Mouse (Mus musculus): ENCODE measurements at regions not wholly inside any gene's neighbourhood (a gene's known extent, or its start where the extent isn't known, plus 50 kb on each side); places are given as distances from the start of the nearest gene placed in this dataset.

DNA sequence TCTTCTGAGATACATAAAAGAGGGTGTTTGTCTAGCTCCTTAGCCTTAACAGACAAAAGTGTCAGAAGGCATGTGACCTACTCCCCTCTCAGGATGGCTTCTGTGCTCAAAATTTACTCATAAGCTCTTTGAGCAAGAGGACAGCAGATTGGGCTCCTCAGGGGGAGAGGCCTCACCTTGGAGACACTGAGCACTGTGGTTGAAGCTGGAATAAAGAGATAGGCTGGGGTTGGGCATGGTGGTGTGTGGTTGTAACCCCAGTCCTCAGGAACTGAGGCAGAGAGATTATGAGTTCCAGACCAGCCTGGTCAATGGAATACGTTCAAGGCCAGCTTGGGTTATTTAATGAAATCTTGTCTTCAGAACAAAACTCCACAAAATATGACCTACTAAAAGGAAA is 82.5 kb upstream of the Slc22a23 start:
- Histone ChIP-seq H3K36me3 (ENCODE audit: control insufficient read depth, insufficient read depth, low read length) (no peaks in the 10 kb centered on the region), H3K4me3 (no peak overlapping the region), H3K79me2 (replicated peaks; ENCODE audit: control insufficient read depth, insufficient read depth, low read length) (no peaks in the 10 kb centered on the region), H3K9ac (ENCODE audit: low read depth, low read length) (no peak overlapping the region), H3K4me1 (ENCODE audit: control insufficient read depth, insufficient read depth, low read length) (no peaks in the 10 kb centered on the region), H3K27me3 (ENCODE audit: control insufficient read depth, insufficient read depth, low read length) (no peaks in the 10 kb centered on the region), H3K27ac (no peak overlapping the region)
- intact Hi-C loops (cut with DNase I), result no loop called here
- TF ChIP-seq EP300 (IDR thresholded peaks at IDR 0.05; ENCODE audit: insufficient read depth, low read depth, low read length), result no peak
- no peak for TF ChIP-seq CTCF (IDR thresholded peaks at IDR 0.05)
- TF ChIP-seq POLR2A (IDR thresholded peaks at IDR 0.05; ENCODE audit: insufficient read depth, low read depth, low read length), result no peak
- WGBS, result 97% methylated on average over 1 of the region's 1 CpGs
- no peak for DNase-seq

DNA sequence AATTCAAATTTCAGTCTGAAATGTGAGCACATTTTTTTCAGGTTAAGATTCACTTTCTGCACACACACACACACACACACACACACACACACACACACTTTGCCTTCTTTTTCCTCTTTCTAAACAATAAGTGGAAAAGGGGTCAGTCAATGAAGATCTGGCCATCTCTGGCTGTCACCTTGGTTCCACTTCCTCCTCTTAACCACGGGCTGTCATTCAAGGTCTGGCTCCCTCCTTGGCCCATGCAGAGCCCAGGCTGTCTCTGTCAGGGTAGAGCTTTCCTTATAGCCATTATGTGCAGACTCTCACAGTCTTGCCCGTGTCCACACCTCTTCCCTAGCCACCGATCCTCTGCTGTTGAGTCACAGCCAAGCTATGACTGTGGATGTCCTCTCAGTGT is 79.9 kb upstream of the Slc22a23 start:
- no peaks in the 10 kb centered on the region for H3K27me3 ChIP-seq (ENCODE audit: control insufficient read depth, insufficient read depth, low read length)
- no peak for TF ChIP-seq CTCF (IDR thresholded peaks at IDR 0.05)
- TF ChIP-seq POLR2A (IDR thresholded peaks at IDR 0.05; ENCODE audit: insufficient read depth, low read depth, low read length), result no peak
- TF ChIP-seq EP300 (IDR thresholded peaks at IDR 0.05; ENCODE audit: insufficient read depth, low read depth, low read length), result no peak
- no peak overlapping the region for H3K27ac ChIP-seq
- no peak overlapping the region for H3K4me3 ChIP-seq
- no peaks in the 10 kb centered on the region for H3K4me1 ChIP-seq (ENCODE audit: control insufficient read depth, insufficient read depth, low read length)
- no peaks in the 10 kb centered on the region for H3K79me2 ChIP-seq (replicated peaks; ENCODE audit: control insufficient read depth, insufficient read depth, low read length)
- intact Hi-C loops (cut with DNase I), result no loop called here
- H3K9ac ChIP-seq (ENCODE audit: low read depth, low read length), result no peak overlapping the region
- 34% methylated on average over 3 of the region's 3 CpGs for WGBS
- no peak for DNase-seq
- H3K36me3 ChIP-seq (ENCODE audit: control insufficient read depth, insufficient read depth, low read length), result no peaks in the 10 kb centered on the region

GRCm38 (mm10) chr13:34421644-34422043 is 76.7 kb upstream of the Slc22a23 start:
- Histone ChIP-seq H3K27me3 (ENCODE audit: control insufficient read depth, insufficient read depth, low read length) (no peaks in the 10 kb centered on the region), H3K79me2 (replicated peaks; ENCODE audit: control insufficient read depth, insufficient read depth, low read length) (no peaks in the 10 kb centered on the region), H3K9ac (ENCODE audit: low read depth, low read length) (no peak overlapping the region), H3K4me1 (ENCODE audit: control insufficient read depth, insufficient read depth, low read length) (no peaks in the 10 kb centered on the region), H3K36me3 (ENCODE audit: control insufficient read depth, insufficient read depth, low read length) (no peaks in the 10 kb centered on the region), H3K4me3 (no peak overlapping the region), H3K27ac (no peak overlapping the region)
- no peak for DNase-seq
- WGBS, result 87% methylated on average over 3 of the region's 3 CpGs
- TF ChIP-seq POLR2A (IDR thresholded peaks at IDR 0.05; ENCODE audit: insufficient read depth, low read depth, low read length) (no peak), CTCF (IDR thresholded peaks at IDR 0.05) (no peak), EP300 (IDR thresholded peaks at IDR 0.05; ENCODE audit: insufficient read depth, low read depth, low read length) (no peak)
- intact Hi-C loops (cut with DNase I), result no loop called here

DNA sequence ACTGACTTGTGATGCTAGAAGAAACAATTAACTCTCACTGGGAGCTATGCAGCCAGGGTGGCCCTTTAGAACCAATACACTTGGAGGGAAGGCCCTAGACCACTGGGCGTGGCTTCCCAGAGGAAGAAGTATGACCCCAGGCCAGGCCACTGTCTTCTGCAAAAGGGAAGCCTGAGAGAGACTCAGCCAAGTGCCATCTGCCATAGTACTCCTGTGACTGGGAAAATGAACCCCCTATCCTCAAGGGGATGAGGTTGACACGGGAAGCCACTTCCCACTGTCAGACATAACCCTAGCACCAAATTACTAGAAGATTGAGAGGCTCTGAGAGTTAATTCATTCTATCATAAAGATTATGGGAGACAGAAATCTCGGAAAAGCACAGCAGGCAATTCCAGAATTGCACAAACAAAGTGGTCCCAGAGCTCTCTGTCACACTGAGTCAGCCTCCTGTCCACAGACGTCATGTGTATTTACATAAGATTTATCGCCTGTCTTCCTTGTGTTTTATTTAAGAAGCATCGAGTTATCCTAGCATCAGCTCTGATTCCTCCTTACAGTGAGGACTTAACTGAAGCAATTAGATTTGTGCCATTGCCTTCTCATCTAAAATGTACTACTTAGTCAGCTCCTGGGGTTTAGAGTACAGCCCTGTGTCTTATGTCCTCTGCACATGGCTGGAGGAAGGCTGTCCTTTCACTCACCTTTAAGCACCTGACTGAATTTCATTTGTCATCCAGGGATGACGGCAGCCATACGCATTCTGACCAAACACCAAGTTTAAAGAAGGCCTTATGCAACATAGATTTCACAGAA is 75.6 kb upstream of the Slc22a23 start:
- no peaks in the 10 kb centered on the region for H3K4me1 ChIP-seq (ENCODE audit: control insufficient read depth, insufficient read depth, low read length)
- no peaks in the 10 kb centered on the region for H3K27me3 ChIP-seq (ENCODE audit: control insufficient read depth, insufficient read depth, low read length)
- TF ChIP-seq EP300 (IDR thresholded peaks at IDR 0.05; ENCODE audit: insufficient read depth, low read depth, low read length), result no peak
- TF ChIP-seq POLR2A (IDR thresholded peaks at IDR 0.05; ENCODE audit: insufficient read depth, low read depth, low read length), result no peak
- TF ChIP-seq CTCF (IDR thresholded peaks at IDR 0.05), result no peak
- WGBS, result 67% methylated on average over 8 of the region's 8 CpGs
- no peak overlapping the region for H3K27ac ChIP-seq
- no peaks in the 10 kb centered on the region for H3K79me2 ChIP-seq (replicated peaks; ENCODE audit: control insufficient read depth, insufficient read depth, low read length)
- no peak for DNase-seq
- no peak overlapping the region for H3K4me3 ChIP-seq
- H3K36me3 ChIP-seq (ENCODE audit: control insufficient read depth, insufficient read depth, low read length), result no peaks in the 10 kb centered on the region
- no peak overlapping the region for H3K9ac ChIP-seq (ENCODE audit: low read depth, low read length)
- intact Hi-C loops (cut with DNase I), result no loop called here

- DNase-seq, result no peak
- Histone ChIP-seq H3K27me3 (ENCODE audit: control insufficient read depth, insufficient read depth, low read length) (no peaks in the 10 kb centered on the region), H3K27ac (no peak overlapping the region), H3K36me3 (ENCODE audit: control insufficient read depth, insufficient read depth, low read length) (no peaks in the 10 kb centered on the region), H3K4me3 (no peak overlapping the region), H3K4me1 (ENCODE audit: control insufficient read depth, insufficient read depth, low read length) (no peaks in the 10 kb centered on the region), H3K79me2 (replicated peaks; ENCODE audit: control insufficient read depth, insufficient read depth, low read length) (no peaks in the 10 kb centered on the region), H3K9ac (ENCODE audit: low read depth, low read length) (no peak overlapping the region)
- 84% methylated on average over 3 of the region's 3 CpGs for WGBS
- TF ChIP-seq POLR2A (IDR thresholded peaks at IDR 0.05; ENCODE audit: insufficient read depth, low read depth, low read length), result no peak
- TF ChIP-seq EP300 (IDR thresholded peaks at IDR 0.05; ENCODE audit: insufficient read depth, low read depth, low read length), result no peak
- TF ChIP-seq CTCF (IDR thresholded peaks at IDR 0.05), result no peak
- intact Hi-C loops (cut with DNase I), result no loop called here
These were observed 74.1 kb upstream of the Slc22a23 start for GRCm38 (mm10) chr13:34419061-34419460.

DNA sequence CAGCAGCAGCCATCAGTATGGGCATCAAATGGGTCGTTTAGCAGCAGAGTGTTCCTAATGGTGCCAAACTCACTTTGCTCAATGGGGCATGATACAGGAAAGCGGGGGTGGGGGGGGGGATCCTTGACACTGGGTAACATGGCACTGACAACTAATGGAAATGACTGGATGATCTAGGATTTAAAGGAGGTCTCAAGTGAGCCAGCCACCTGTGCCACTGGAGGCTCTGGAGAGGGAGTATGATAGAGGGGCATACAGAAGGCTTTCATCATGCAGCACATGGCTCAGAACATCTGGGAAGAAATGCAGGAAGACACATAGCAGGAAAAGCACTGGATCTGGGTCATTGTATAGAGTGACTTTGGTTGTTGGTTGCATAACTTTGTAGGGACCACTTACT is 71.6 kb upstream of the Slc22a23 start:
- intact Hi-C loops (cut with DNase I), result no loop called here
- H3K4me1 ChIP-seq (ENCODE audit: control insufficient read depth, insufficient read depth, low read length), result no peaks in the 10 kb centered on the region
- H3K27me3 ChIP-seq (ENCODE audit: control insufficient read depth, insufficient read depth, low read length), result no peaks in the 10 kb centered on the region
- 85% methylated on average over 2 of the region's 2 CpGs for WGBS
- H3K4me3 ChIP-seq, result no peak overlapping the region
- TF ChIP-seq EP300 (IDR thresholded peaks at IDR 0.05; ENCODE audit: insufficient read depth, low read depth, low read length), result no peak
- TF ChIP-seq CTCF (IDR thresholded peaks at IDR 0.05), result no peak
- no peak for TF ChIP-seq POLR2A (IDR thresholded peaks at IDR 0.05; ENCODE audit: insufficient read depth, low read depth, low read length)
- no peak overlapping the region for H3K27ac ChIP-seq
- no peaks in the 10 kb centered on the region for H3K36me3 ChIP-seq (ENCODE audit: control insufficient read depth, insufficient read depth, low read length)
- H3K79me2 ChIP-seq (replicated peaks; ENCODE audit: control insufficient read depth, insufficient read depth, low read length), result no peaks in the 10 kb centered on the region
- H3K9ac ChIP-seq (ENCODE audit: low read depth, low read length), result no peak overlapping the region
- DNase-seq, result no peak

Data from heart, adult 2 months (tissue).